8 mouse cellular contexts compared by ENCODE assay signal in the genomic region with DNA sequence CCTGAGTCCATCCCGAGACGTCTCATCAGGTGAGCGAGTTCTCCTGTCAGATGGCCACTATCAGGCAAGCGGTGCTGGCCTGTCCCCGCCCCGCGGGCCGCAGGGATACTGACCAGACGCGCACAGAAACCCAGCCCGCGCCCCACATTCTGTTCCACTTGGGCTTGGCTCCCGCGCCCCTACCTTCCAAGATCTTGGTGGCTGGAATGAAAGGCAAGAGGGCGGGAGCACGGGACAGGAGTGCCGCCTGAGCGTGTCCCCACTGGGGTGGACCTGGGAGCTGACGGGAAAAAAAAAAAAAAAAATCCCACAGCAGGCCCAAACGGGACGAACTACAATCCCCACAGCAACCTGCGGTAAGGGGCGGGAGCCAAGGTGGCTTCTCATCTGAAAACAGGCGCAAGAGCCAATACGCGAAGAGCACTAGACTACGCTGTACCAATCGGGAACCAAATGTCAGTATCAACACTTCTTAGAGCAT. TPM values are rescaled to one million over a fixed set of nuclear protein-coding genes. Genes with fewer than 3 reads are reported as not detected.
DNase-seq lines count a peak whose midpoint lies in the region; ATAC-seq and TF ChIP-seq lines count a peak whose summit lies in the region.

Gene Fhit (minus strand): TSS at position 285 of the 481 bp plus-strand sequence.

- ATAC-seq in hematopoietic stem cell, adult 5-6 weeks (replicated peaks in 1 of 2; ENCODE audit: insufficient read depth in 1 of 2, low FRiP score in 2 of 2, low TSS enrichment in 1 of 2, low read depth in 1 of 2, poor library complexity in 2 of 2, severe bottlenecking in 2 of 2): peak; percentile 97 to 99
- peak; percentile 93 for ATAC-seq in neutrophil, adult 5-6 weeks (ENCODE audit: extremely low read depth, insufficient number of reproducible peaks, low FRiP score, poor library complexity, severe bottlenecking)

- DNase-seq in Muller cell, postnatal 12 days (ENCODE audit: inconsistent ontology term): peak; percentile 91
- peak; percentile 96 for DNase-seq in cerebellum, adult 9-11 months
- peak; percentile 89 to 96 for DNase-seq in frontal cortex, adult 2 months (ENCODE audit: extremely low spot score in 1 of 2, low spot score in 1 of 2)
- DNase-seq in layer of hippocampus, adult 2 months (ENCODE audit: low spot score in 2 of 2): peak; percentile 84 to 94
- peak; percentile 94 to 95 for DNase-seq in lung, adult 18-20 months
- DNase-seq in testis, postnatal 10 days (ENCODE audit: low spot score): peak; percentile 92

- H3K4me3 ChIP-seq in layer of hippocampus, adult 2 months: peak within 1 kb of the TSS; percentile 76

- TF ChIP-seq CTCF in layer of hippocampus, adult 2 months (conservative IDR thresholded peaks at IDR 0.05): no peak

- H3K27ac ChIP-seq in layer of hippocampus, adult 2 months: peak within 1 kb of the TSS; percentile 93

RNA-seq across cellular contexts. Expression of gene Fhit, which starts in this region (rescaled TPM):
- 7.3 and 9.8 TPM in 2 replicates for polyA plus RNA-seq in frontal cortex, adult 2 months (2012; rRNA removed)
- total RNA-seq in hematopoietic stem cell, adult 5-6 weeks (2017): 3.8 and 13.3 TPM in 2 replicates
- total RNA-seq in layer of hippocampus, adult 2 months (2021): 1 to 10 TPM; 4.8 to 5.8 TPM
- not detected in 2 replicates for total RNA-seq in neutrophil, adult 5-6 weeks (2017)

Comparison
In these comparisons a context has a peak if more than half of its experiments do, and no peak if none do; other contexts are left out.
1. Peak in every context shown above with its lines: DNase-seq, ATAC-seq, H3K4me3 ChIP-seq and H3K27ac ChIP-seq.
2. Peak in ATAC-seq in neutrophil, adult 5-6 weeks; RNA of the gene not detected or under 1 TPM.